Mouse (Mus musculus) lung, postnatal 4 days (tissue): ENCODE data around the gene Dpp4.

ENCODE experiments used
- DNase-seq, 2 experiments: peaks; one replicate each; pipeline ENCODE4 v3.0.0; 2021

Gene Dpp4

GRCm38 (mm10) chr2:62285026-62285425 lies 127.0 kb downstream of the Dpp4 start:
- no peak for DNase-seq
